Mouse (Mus musculus): ENCODE data around the gene Minpp1.

GRCm38 (mm10) chr19:32551442-32551841, 65.9 kb downstream of the Minpp1 start:
- TF ChIP-seq CTCF (IDR thresholded peaks at IDR 0.05; ENCODE audit: control insufficient read depth, insufficient read depth, insufficient replicate concordance, low read depth, low read length) (no peak), POLR2A (IDR thresholded peaks at IDR 0.05; ENCODE audit: control insufficient read depth, low read depth, low read length) (no peak)
